Mouse (Mus musculus): ENCODE data around the gene Ccdc9. TPM values are rescaled to one million over a fixed set of nuclear protein-coding genes. Genes with fewer than 3 reads are reported as not detected.

Gene Ccdc9
- polyA plus RNA-seq, 1 experiment from 2014 or later, result 14.2 TPM

DNA sequence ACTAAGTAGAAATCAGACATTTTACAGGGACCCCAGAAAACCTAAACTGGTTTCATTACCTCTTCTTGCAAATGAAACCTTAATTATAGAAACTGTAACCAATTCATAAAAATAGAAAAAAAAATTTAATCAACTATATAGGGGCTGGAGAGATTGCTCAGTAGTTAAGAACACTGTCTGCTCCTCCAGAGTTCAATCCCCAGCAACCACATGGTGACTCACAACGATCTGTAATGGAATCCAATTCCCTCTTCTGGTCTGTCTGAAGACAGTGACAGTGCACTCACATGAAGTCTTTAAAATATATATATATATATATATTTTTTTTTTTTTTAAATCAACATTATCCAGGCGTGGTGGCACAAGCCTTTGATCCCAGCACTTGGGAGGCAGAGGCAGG lies 421 bp upstream of the Ccdc9 start:
- H3K27me3 ChIP-seq (replicated peaks; ENCODE audit: control insufficient read depth, insufficient read depth, low read length), result no peaks in the 10 kb centered on the region
- H3K4me2 ChIP-seq (replicated peaks; ENCODE audit: low read depth), result peak overlapping the region; percentile 67
- peak overlapping the region; percentile 85 for H3K9ac ChIP-seq (ENCODE audit: low read depth, low read length)
- peaks cover 24% of the 10 kb centered on the region for H3K36me3 ChIP-seq (ENCODE audit: control insufficient read depth, insufficient read depth)
- H3K4me1 ChIP-seq (replicated peaks; ENCODE audit: control insufficient read depth, insufficient read depth, low read length), result no peaks in the 10 kb centered on the region
- ATAC-seq, result no peak
- TF ChIP-seq CTCF (IDR thresholded peaks at IDR 0.05; ENCODE audit: low read depth), result no peak
- H3K27ac ChIP-seq (ENCODE audit: low read depth, low read length), result peak overlapping the region; percentile 99; the same call in 1 of the 2 replicates
- H3K9me3 ChIP-seq (ENCODE audit: control insufficient read depth), result no peaks in the 10 kb centered on the region
- WGBS, result 71% methylated on average over 2 of the region's 2 CpGs
- peak overlapping the region; percentile 68 for H3K4me3 ChIP-seq (ENCODE audit: low read depth, low read length)

DNA sequence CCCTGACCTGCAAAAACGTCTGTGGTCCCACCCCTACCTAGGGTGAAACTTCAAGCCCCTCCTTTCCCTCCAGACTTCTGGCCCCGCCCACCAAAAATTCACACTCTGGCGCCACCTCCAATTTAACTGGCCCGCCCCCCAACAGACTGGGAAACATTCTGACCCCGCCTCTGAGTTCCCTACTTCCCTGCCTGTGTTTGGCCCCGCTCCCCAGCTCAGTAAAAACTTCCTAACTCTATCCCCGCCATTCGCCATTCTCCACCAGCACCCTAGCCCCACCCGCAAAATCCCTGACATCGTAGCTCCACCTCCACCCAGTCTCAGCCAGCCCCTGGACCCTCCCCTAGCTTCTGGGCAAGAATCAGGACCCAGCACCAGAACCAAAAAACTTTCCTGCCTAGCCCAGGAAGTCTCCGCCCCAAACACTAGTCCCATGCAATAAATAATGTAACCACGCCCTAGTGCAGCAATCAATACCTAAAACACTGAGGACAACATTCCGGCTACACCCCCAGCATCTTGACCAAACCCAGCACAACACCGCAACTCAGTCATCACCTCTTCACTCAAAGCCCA lies 1.1 kb downstream of the Ccdc9 start:
- WGBS, result 1% methylated on average over 14 of the region's 14 CpGs
- no peak for TF ChIP-seq CTCF (IDR thresholded peaks at IDR 0.05; ENCODE audit: low read depth)
- Histone ChIP-seq H3K4me1 (replicated peaks; ENCODE audit: control insufficient read depth, insufficient read depth, low read length) (no peaks in the 10 kb centered on the region), H3K4me3 (ENCODE audit: low read depth, low read length) (peak overlapping the region; percentile 48), H3K27ac (ENCODE audit: low read depth, low read length) (peak overlapping the region; percentile 73), H3K9ac (ENCODE audit: low read depth, low read length) (peak overlapping the region; percentile 50), H3K4me2 (replicated peaks; ENCODE audit: low read depth) (peak overlapping the region; percentile 67), H3K36me3 (ENCODE audit: control insufficient read depth, insufficient read depth) (peaks cover 39% of the 10 kb centered on the region), H3K27me3 (replicated peaks; ENCODE audit: control insufficient read depth, insufficient read depth, low read length) (no peaks in the 10 kb centered on the region), H3K9me3 (ENCODE audit: control insufficient read depth) (no peaks in the 10 kb centered on the region)
- peak; percentile 53 for ATAC-seq

DNA sequence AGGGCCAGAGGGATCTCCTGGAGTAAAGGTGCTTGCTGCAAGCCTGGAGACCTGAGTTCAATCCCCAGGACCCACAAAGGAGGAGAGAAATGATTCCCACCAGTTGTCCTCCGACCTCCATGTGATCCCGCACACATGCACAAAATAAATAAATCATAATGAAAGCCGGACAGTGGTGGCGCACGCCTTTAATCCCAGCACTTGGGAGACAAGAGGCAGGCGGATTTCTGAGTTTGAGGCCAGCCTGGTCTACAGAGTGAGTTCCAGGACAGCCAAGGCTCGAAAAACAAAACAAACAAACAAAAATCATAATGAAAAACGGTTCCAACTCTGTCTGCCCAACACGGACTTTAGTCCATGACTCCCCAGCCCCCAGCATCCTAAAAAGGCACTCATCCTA lies 1.7 kb downstream of the Ccdc9 start:
- Histone ChIP-seq H3K4me2 (replicated peaks; ENCODE audit: low read depth) (peak overlapping the region; percentile 67), H3K9me3 (ENCODE audit: control insufficient read depth) (no peaks in the 10 kb centered on the region), H3K36me3 (ENCODE audit: control insufficient read depth, insufficient read depth) (peaks cover 46% of the 10 kb centered on the region), H3K4me3 (ENCODE audit: low read depth, low read length) (peak overlapping the region; percentile 48), H3K27ac (ENCODE audit: low read depth, low read length) (no peak overlapping the region; the same call in 1 of the 2 replicates), H3K9ac (ENCODE audit: low read depth, low read length) (no peak overlapping the region), H3K4me1 (replicated peaks; ENCODE audit: control insufficient read depth, insufficient read depth, low read length) (no peaks in the 10 kb centered on the region), H3K27me3 (replicated peaks; ENCODE audit: control insufficient read depth, insufficient read depth, low read length) (no peaks in the 10 kb centered on the region)
- TF ChIP-seq CTCF (IDR thresholded peaks at IDR 0.05; ENCODE audit: low read depth), result no peak
- ATAC-seq, result no peak
- WGBS, result 47% methylated on average over 9 of the region's 9 CpGs

DNA sequence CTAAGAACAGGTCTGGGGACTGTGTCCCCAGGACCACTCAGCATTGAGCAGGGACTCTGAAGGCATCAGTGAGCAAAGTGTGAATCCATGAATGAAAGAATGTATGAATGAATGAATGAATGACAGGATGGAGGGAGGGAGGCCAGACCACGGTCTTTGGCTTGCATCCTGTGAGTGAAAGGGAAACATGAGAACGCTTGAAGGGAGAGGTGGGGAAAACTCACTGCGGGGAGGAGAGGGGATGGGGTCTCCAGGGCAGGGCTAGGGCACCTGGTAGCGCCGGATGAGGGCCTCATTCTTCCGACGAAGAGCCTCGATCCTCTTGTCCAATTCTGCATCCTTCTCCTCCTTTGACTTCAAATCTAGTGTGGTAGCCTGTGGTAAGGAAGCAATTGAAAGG lies 2.6 kb downstream of the Ccdc9 start:
- ATAC-seq, result no peak
- Histone ChIP-seq H3K27ac (ENCODE audit: low read depth, low read length) (no peak overlapping the region), H3K9ac (ENCODE audit: low read depth, low read length) (no peak overlapping the region), H3K27me3 (replicated peaks; ENCODE audit: control insufficient read depth, insufficient read depth, low read length) (no peaks in the 10 kb centered on the region), H3K4me1 (replicated peaks; ENCODE audit: control insufficient read depth, insufficient read depth, low read length) (no peaks in the 10 kb centered on the region), H3K36me3 (ENCODE audit: control insufficient read depth, insufficient read depth) (peaks cover 49% of the 10 kb centered on the region), H3K4me2 (replicated peaks; ENCODE audit: low read depth) (no peak overlapping the region), H3K9me3 (ENCODE audit: control insufficient read depth) (no peaks in the 10 kb centered on the region), H3K4me3 (ENCODE audit: low read depth, low read length) (no peak overlapping the region)
- WGBS, result 89% methylated on average over 8 of the region's 8 CpGs
- no peak for TF ChIP-seq CTCF (IDR thresholded peaks at IDR 0.05; ENCODE audit: low read depth)

DNA sequence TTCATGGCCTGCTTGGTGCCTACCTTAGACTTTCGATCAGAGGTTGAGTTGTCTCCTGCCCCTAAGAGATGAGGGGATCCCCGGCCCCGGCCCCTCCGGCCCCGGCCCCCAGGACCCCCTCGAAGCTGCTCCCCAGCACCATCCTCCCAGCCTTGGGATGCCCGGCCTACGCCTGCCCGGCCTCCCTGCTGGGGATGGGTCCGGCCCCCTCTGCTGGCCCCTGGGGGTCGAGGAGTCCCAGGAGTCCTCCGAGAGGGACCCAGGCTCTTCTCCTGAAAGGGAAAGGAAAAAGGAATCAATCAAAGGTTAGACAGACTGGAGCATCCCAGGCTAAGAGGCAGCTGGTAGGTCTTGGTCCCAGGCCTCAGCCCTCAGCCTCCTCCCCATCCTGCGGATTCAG lies 4.3 kb downstream of the Ccdc9 start:
- no peak for ATAC-seq
- Histone ChIP-seq H3K27me3 (replicated peaks; ENCODE audit: control insufficient read depth, insufficient read depth, low read length) (no peaks in the 10 kb centered on the region), H3K4me2 (replicated peaks; ENCODE audit: low read depth) (no peak overlapping the region), H3K4me1 (replicated peaks; ENCODE audit: control insufficient read depth, insufficient read depth, low read length) (no peaks in the 10 kb centered on the region), H3K36me3 (ENCODE audit: control insufficient read depth, insufficient read depth) (peaks cover 65% of the 10 kb centered on the region), H3K9me3 (ENCODE audit: control insufficient read depth) (no peaks in the 10 kb centered on the region), H3K9ac (ENCODE audit: low read depth, low read length) (no peak overlapping the region), H3K27ac (ENCODE audit: low read depth, low read length) (no peak overlapping the region), H3K4me3 (ENCODE audit: low read depth, low read length) (no peak overlapping the region)
- WGBS, result 93% methylated on average over 13 of the region's 13 CpGs
- TF ChIP-seq CTCF (IDR thresholded peaks at IDR 0.05; ENCODE audit: low read depth), result no peak

DNA sequence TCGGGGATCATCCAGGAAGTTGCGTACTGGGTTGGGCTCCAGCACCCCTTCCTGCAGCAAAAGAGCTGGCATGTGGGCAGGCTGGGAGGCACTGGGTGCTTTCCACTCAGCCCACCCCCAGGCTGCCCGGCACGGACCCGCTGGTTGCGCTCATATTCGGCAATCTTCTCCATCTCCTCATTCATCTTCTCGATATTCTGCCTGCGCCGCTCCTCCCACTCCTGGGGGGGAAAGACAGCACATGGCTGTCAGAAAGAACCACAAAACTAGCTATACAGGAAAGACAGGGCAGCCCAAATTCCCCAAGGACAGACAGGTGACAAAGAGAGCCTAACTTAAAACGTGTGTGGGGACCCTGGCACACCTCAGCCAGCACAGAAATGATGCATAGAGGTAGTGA lies 5.9 kb downstream of the Ccdc9 start:
- Histone ChIP-seq H3K4me3 (ENCODE audit: low read depth, low read length) (no peak overlapping the region), H3K27ac (ENCODE audit: low read depth, low read length) (no peak overlapping the region), H3K36me3 (ENCODE audit: control insufficient read depth, insufficient read depth) (peaks cover 79% of the 10 kb centered on the region), H3K9ac (ENCODE audit: low read depth, low read length) (no peak overlapping the region), H3K4me1 (replicated peaks; ENCODE audit: control insufficient read depth, insufficient read depth, low read length) (no peaks in the 10 kb centered on the region), H3K4me2 (replicated peaks; ENCODE audit: low read depth) (no peak overlapping the region), H3K9me3 (ENCODE audit: control insufficient read depth) (no peaks in the 10 kb centered on the region), H3K27me3 (replicated peaks; ENCODE audit: control insufficient read depth, insufficient read depth, low read length) (no peaks in the 10 kb centered on the region)
- no peak for ATAC-seq
- 90% methylated on average over 11 of the region's 11 CpGs for WGBS
- no peak for TF ChIP-seq CTCF (IDR thresholded peaks at IDR 0.05; ENCODE audit: low read depth)
